Mouse (Mus musculus) forebrain, embryonic 16.5 days (tissue): ENCODE measurements at regions not wholly inside any gene's neighbourhood (a gene's known extent, or its start where the extent isn't known, plus 50 kb on each side); places are given as distances from the start of the nearest gene placed in this dataset.
A peak's percentile ranks its signal among the peaks of the same experiment; 100 is the strongest.

ENCODE experiments used
- ATAC-seq: fragments of 200-750 bp; cut with Nextera tagmentation; 2 replicates; pipeline ENCODE4 v1.8.0; 2017; ENCODE audit warnings: mild to moderate bottlenecking, moderate library complexity
- H3K27ac ChIP-seq: fragments of 300-500 bp; sonication (generic); 2 replicates; pipeline ENCODE4 v1.5.1; 2014; ENCODE audit warnings: low read length, control low read depth
- H3K27me3 ChIP-seq: fragments of 300-500 bp; sonication (generic); replicated peaks from 2 replicates; pipeline ENCODE4 v1.6.1; 2014; ENCODE audit warnings: low read length; ENCODE audit not compliant: control insufficient read depth, insufficient read depth
- H3K36me3 ChIP-seq: fragments of 300-500 bp; sonication (generic); 2 replicates; pipeline ENCODE4 v1.6.1; 2014; ENCODE audit not compliant: control insufficient read depth, insufficient read depth
- H3K4me1 ChIP-seq: fragments of 300-500 bp; sonication (generic); replicated peaks from 2 replicates; pipeline ENCODE4 v1.6.1; 2014; ENCODE audit warnings: low read length; ENCODE audit not compliant: control insufficient read depth, insufficient read depth
- H3K4me2 ChIP-seq: fragments of 300-500 bp; sonication (generic); 2 replicates; pipeline ENCODE4 v1.6.1; 2014; ENCODE audit warnings: mild to moderate bottlenecking, low read length, control low read depth
- H3K4me3 ChIP-seq: fragments of 300-500 bp; sonication (generic); replicated peaks from 2 replicates; pipeline ENCODE4 v1.5.1; 2014; ENCODE audit warnings: mild to moderate bottlenecking, low read length, control low read depth
- H3K9ac ChIP-seq: fragments of 300-500 bp; sonication (generic); replicated peaks from 2 replicates; pipeline ENCODE4 v1.6.1; 2014; ENCODE audit warnings: low read depth, low read length, control low read depth
- H3K9me3 ChIP-seq: fragments of 300-500 bp; sonication (generic); 2 replicates; pipeline ENCODE4 v1.6.1; 2016; ENCODE audit warnings: low read length; ENCODE audit not compliant: control insufficient read depth
- WGBS: fragments of 180-500 bp; shearing (Covaris S2); extraction: QIAGEN DNeasy Blood & Tissue Kit; methylation state at CpG from one replicate; pipeline ENCODE4 v1.1.7; 2014; 5-methylcytosine and 5-hydroxymethylcytosine counted together

DNA sequence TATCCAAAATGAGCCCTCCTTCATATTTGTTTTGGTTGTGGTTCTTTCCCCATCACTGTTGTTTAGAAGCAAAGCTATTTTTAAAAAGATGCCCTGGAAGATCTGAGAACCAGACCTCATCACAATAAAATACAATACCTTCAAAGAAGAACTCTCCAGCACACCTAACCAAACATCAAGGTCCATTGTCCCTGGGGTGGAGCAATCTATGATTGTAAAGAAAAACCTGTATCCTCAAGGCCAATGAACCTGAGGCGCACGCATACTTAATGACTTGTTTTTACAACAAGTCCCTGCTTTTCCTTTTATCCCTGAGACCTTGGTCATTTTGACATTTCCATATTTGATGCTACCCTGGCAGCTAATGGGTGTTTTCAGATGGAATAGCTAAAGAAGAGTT, 361.2 kb upstream of the Atp11b start:
- Histone ChIP-seq H3K36me3 (no peaks in the 10 kb centered on the region), H3K4me3 (no peak overlapping the region), H3K9ac (no peak overlapping the region), H3K4me2 (no peak overlapping the region), H3K9me3 (no peaks in the 10 kb centered on the region), H3K27ac (no peak overlapping the region), H3K27me3 (no peaks in the 10 kb centered on the region), H3K4me1 (no peaks in the 10 kb centered on the region)
- ATAC-seq = no peak
- WGBS = 86% methylated on average over 2 of the region's 2 CpGs

DNA sequence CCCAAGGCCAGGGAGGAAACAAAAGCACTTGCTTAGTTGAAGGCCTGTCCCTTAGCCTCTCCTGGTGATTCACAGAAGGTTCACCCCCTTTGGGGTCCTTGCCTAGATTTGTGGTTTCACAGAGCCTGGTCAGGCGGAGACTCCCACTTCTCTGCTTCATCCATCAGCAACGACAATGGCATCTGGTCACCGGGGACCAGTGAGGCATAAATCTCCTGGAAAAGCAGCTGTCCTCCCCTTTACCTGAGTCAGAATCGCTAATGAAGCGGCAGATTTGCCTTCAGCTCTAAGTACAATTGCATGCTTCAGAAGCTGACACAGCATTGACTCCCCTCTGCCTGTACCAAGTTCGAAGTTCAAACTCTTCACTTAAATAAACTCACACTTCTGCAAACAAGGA, 353.7 kb upstream of the Atp11b start:
- no peak for ATAC-seq
- H3K4me1 ChIP-seq = peaks cover 4% of the 10 kb centered on the region; the same call in 1 of the 2 replicates
- no peaks in the 10 kb centered on the region for H3K27me3 ChIP-seq
- H3K9ac ChIP-seq = no peak overlapping the region
- H3K9me3 ChIP-seq = no peaks in the 10 kb centered on the region
- WGBS = 75% methylated on average over 6 of the region's 6 CpGs
- no peak overlapping the region for H3K4me3 ChIP-seq
- H3K27ac ChIP-seq = no peak overlapping the region
- H3K4me2 ChIP-seq = no peak overlapping the region
- no peaks in the 10 kb centered on the region for H3K36me3 ChIP-seq

- peaks cover 15% of the 10 kb centered on the region for H3K4me1 ChIP-seq
- H3K27ac ChIP-seq = no peak overlapping the region
- no peaks in the 10 kb centered on the region for H3K36me3 ChIP-seq
- no peaks in the 10 kb centered on the region for H3K27me3 ChIP-seq
- no peak for ATAC-seq
- H3K4me2 ChIP-seq = no peak overlapping the region
- no peaks in the 10 kb centered on the region for H3K9me3 ChIP-seq
- 85% methylated on average over 10 of the region's 10 CpGs for WGBS
- no peak overlapping the region for H3K9ac ChIP-seq
- no peak overlapping the region for H3K4me3 ChIP-seq
Measured at GRCm38 (mm10) chr3:35402666-35403065, 351.2 kb upstream of the Atp11b start.

GRCm38 (mm10) chr3:35403952-35404351, 350.0 kb upstream of the Atp11b start:
- no peaks in the 10 kb centered on the region for H3K9me3 ChIP-seq
- peak overlapping the region; percentile 19; the same call in 1 of the 2 replicates for H3K27ac ChIP-seq

GRCm38 (mm10) chr3:35404492-35405390, 349.2 kb upstream of the Atp11b start:
- no peaks in the 10 kb centered on the region for H3K36me3 ChIP-seq
- H3K9ac ChIP-seq = no peak overlapping the region
- peaks cover 15% of the 10 kb centered on the region for H3K4me1 ChIP-seq
- H3K9me3 ChIP-seq = no peaks in the 10 kb centered on the region
- no peaks in the 10 kb centered on the region for H3K27me3 ChIP-seq
- WGBS = 4% methylated on average over 10 of the region's 10 CpGs
- no peak overlapping the region for H3K4me3 ChIP-seq
- peak overlapping the region; percentile 5 for H3K4me2 ChIP-seq
- peak overlapping the region; percentile 68 for H3K27ac ChIP-seq
- peak; percentile 30; the same call in 1 of the 2 replicates for ATAC-seq

More at GRCm38 (mm10) chr3:35403952-35404351, 350.0 kb upstream of the Atp11b start:
- ATAC-seq = no peak
- peaks cover 15% of the 10 kb centered on the region for H3K4me1 ChIP-seq
- H3K9ac ChIP-seq = no peak overlapping the region
- H3K27me3 ChIP-seq = no peaks in the 10 kb centered on the region
- H3K4me3 ChIP-seq = no peak overlapping the region
- WGBS = 37% methylated on average over 5 of the region's 5 CpGs
- H3K36me3 ChIP-seq = no peaks in the 10 kb centered on the region
- no peak overlapping the region for H3K4me2 ChIP-seq

- H3K9ac ChIP-seq = no peak overlapping the region
Measured at GRCm38 (mm10) chr3:35405621-35406079, 348.3 kb upstream of the Atp11b start.

GRCm38 (mm10) chr3:35437687-35438086, 316.2 kb upstream of the Atp11b start:
- Histone ChIP-seq H3K9me3 (no peaks in the 10 kb centered on the region), H3K36me3 (no peaks in the 10 kb centered on the region), H3K4me2 (no peak overlapping the region), H3K27ac (no peak overlapping the region), H3K27me3 (no peaks in the 10 kb centered on the region), H3K9ac (no peak overlapping the region), H3K4me1 (no peaks in the 10 kb centered on the region), H3K4me3 (no peak overlapping the region)
- WGBS = 83% methylated on average over 1 of the region's 1 CpGs
- no peak for ATAC-seq

More at GRCm38 (mm10) chr3:35405621-35406079, 348.3 kb upstream of the Atp11b start:
- peak; percentile 88 for ATAC-seq
- Histone ChIP-seq H3K27ac (peak overlapping the region; percentile 68; the same call in 1 of the 2 replicates), H3K4me1 (peaks cover 15% of the 10 kb centered on the region), H3K4me3 (no peak overlapping the region), H3K36me3 (no peaks in the 10 kb centered on the region), H3K4me2 (peak overlapping the region; percentile 4; the same call in 1 of the 2 replicates), H3K9me3 (no peaks in the 10 kb centered on the region), H3K27me3 (no peaks in the 10 kb centered on the region)
- WGBS = 12% methylated on average over 14 of the region's 14 CpGs

- no peak overlapping the region for H3K9ac ChIP-seq
- WGBS = 51% methylated on average over 4 of the region's 4 CpGs
- H3K36me3 ChIP-seq = no peaks in the 10 kb centered on the region
- ATAC-seq = no peak
- no peaks in the 10 kb centered on the region for H3K27me3 ChIP-seq
- H3K27ac ChIP-seq = no peak overlapping the region
- no peak overlapping the region for H3K4me3 ChIP-seq
- H3K4me2 ChIP-seq = no peak overlapping the region
- no peaks in the 10 kb centered on the region for H3K9me3 ChIP-seq
- H3K4me1 ChIP-seq = peaks cover 13% of the 10 kb centered on the region
Measured at GRCm38 (mm10) chr3:35462858-35463257, 291.0 kb upstream of the Atp11b start.

DNA sequence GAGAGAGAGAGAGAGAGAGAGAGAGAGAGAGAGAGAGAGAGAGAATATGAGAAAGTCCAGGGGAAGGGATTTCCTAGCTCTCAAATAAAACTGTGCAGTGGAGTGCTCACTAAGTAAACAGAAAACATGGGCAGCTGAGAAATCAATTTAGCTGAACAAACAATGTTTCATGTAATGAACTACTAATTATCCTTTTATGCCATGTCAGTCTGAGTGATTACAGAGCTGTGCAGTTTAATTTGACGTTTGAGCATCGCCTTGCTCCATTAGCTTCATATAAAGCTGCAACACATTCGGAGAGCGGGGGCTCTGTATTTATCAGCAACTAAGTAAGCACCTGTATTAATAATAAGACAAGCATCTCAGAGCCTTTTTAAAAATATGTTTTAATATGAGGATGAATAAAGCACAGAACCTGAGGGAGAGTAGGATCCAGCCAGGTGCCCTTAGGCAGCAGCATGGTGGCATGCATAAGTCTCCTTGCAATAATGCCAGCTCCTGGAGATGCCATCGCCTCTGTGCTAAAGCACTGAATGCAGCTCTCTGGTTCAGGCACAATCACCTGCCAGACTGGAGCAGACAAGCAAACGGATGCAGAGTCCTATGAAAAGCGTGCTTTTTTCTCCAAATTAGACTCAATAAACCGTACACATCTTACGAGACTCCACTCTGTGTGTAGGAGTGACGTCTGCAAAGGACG, 289.5 kb upstream of the Atp11b start:
- no peaks in the 10 kb centered on the region for H3K27me3 ChIP-seq
- ATAC-seq = peak; percentile 84
- H3K9ac ChIP-seq = no peak overlapping the region
- H3K4me1 ChIP-seq = peaks cover 13% of the 10 kb centered on the region
- no peaks in the 10 kb centered on the region for H3K36me3 ChIP-seq
- WGBS = 24% methylated on average over 11 of the region's 11 CpGs
- H3K27ac ChIP-seq = 0 out of 2 replicates have a peak overlapping the region, but pooled peaks have one; percentile 10
- H3K4me2 ChIP-seq = no peak overlapping the region
- no peak overlapping the region for H3K4me3 ChIP-seq
- H3K9me3 ChIP-seq = no peaks in the 10 kb centered on the region
